Mouse (Mus musculus): ENCODE data around the gene Nfe2l1. TPM values are rescaled to one million over a fixed set of nuclear protein-coding genes. Genes with fewer than 3 reads are reported as not detected.
A peak's percentile ranks its signal among the peaks of the same experiment; 100 is the strongest.
"Not testable (repeated sequence)": the region's sequence is repeated elsewhere in the genome, so short reads cannot be mapped to it uniquely, and the experiment has no call there.

The Nfe2l1 gene
- polyA plus RNA-seq, 1 experiment from 2014 or later, result 72.8 TPM

GRCm38 (mm10) chr11:96788871-96789795 lies 40.6 kb downstream of the Nfe2l1 start, which contains the start of gene Cbx1:
TSS of gene Cbx1 (plus strand) at chr11:96789127.
- Histone ChIP-seq H3K4me3 (replicated peaks) (peak within 1 kb of the TSS; percentile 97), H3K36me3 (replicated peaks) (peaks cover 7% of the 10 kb centered on the region; the same call in 1 of the 2 replicates), H3K9me3 (no peaks in the 10 kb centered on the region), H3K9ac (peak within 1 kb of the TSS; percentile 97), H3K27me3 (no peaks in the 10 kb centered on the region), H3K27ac (peak within 1 kb of the TSS; percentile 99), H3K4me1 (peaks cover 34% of the 10 kb centered on the region), H3K4me2 (peak within 1 kb of the TSS; percentile 94)
- ATAC-seq (ENCODE audit: low FRiP score), result peak; percentile 99
- 1% methylated on average over 93 of the region's 93 CpGs for WGBS

GRCm38 (mm10) chr11:96786731-96787450 lies 42.9 kb downstream of the Nfe2l1 start:
- no peak for ATAC-seq (ENCODE audit: low FRiP score)
- H3K36me3 ChIP-seq (replicated peaks), result no peaks in the 10 kb centered on the region
- H3K27me3 ChIP-seq, result 0 out of 2 replicates have a peak, but pooled peaks cover 3% of the 10 kb centered on the region
- no peaks in the 10 kb centered on the region for H3K9me3 ChIP-seq
- no peak overlapping the region for H3K4me3 ChIP-seq (replicated peaks)
- 27% methylated on average over 9 of the region's 9 CpGs for WGBS
- no peak overlapping the region for H3K4me2 ChIP-seq
- H3K9ac ChIP-seq, result no peak overlapping the region
- peaks cover 19% of the 10 kb centered on the region for H3K4me1 ChIP-seq
- H3K27ac ChIP-seq, result no peak overlapping the region

GRCm38 (mm10) chr11:96784847-96785246 lies 44.9 kb downstream of the Nfe2l1 start:
- not testable (repeated sequence) for H3K9ac ChIP-seq; H3K4me1 ChIP-seq; H3K4me3 ChIP-seq (replicated peaks); H3K4me2 ChIP-seq; H3K36me3 ChIP-seq (replicated peaks); ATAC-seq (ENCODE audit: low FRiP score); H3K27ac ChIP-seq; H3K27me3 ChIP-seq; H3K9me3 ChIP-seq
- 11% methylated on average over 7 of the region's 7 CpGs for WGBS

GRCm38 (mm10) chr11:96781425-96781824 lies 48.3 kb downstream of the Nfe2l1 start:
- Histone ChIP-seq H3K4me2 (no peak overlapping the region), H3K9ac (no peak overlapping the region), H3K9me3 (no peaks in the 10 kb centered on the region), H3K4me1 (peaks cover 6% of the 10 kb centered on the region), H3K36me3 (replicated peaks) (no peaks in the 10 kb centered on the region), H3K4me3 (replicated peaks) (no peak overlapping the region), H3K27ac (no peak overlapping the region), H3K27me3 (0 out of 2 replicates have a peak, but pooled peaks cover 3% of the 10 kb centered on the region)
- 76% methylated on average over 2 of the region's 2 CpGs for WGBS
- ATAC-seq (ENCODE audit: low FRiP score), result no peak

GRCm38 (mm10) chr11:96780306-96780705 lies 49.5 kb downstream of the Nfe2l1 start:
- Histone ChIP-seq H3K27ac (no peak overlapping the region), H3K36me3 (replicated peaks) (no peaks in the 10 kb centered on the region), H3K4me2 (no peak overlapping the region), H3K9me3 (no peaks in the 10 kb centered on the region), H3K27me3 (0 out of 2 replicates have a peak, but pooled peaks cover 3% of the 10 kb centered on the region), H3K4me3 (replicated peaks) (no peak overlapping the region), H3K4me1 (peaks cover 15% of the 10 kb centered on the region), H3K9ac (no peak overlapping the region)
- no peak for ATAC-seq (ENCODE audit: low FRiP score)
- WGBS, result 76% methylated on average over 5 of the region's 5 CpGs

- 69% methylated on average over 10 of the region's 10 CpGs for WGBS
- Histone ChIP-seq H3K4me1 (peaks cover 15% of the 10 kb centered on the region), H3K9ac (peak overlapping the region; percentile 67; the same call in 1 of the 2 replicates), H3K4me3 (replicated peaks) (peak overlapping the region; percentile 74), H3K4me2 (peak overlapping the region; percentile 80), H3K27ac (peak overlapping the region; percentile 70)
- not testable (repeated sequence) for H3K9me3 ChIP-seq; ATAC-seq (ENCODE audit: low FRiP score); H3K36me3 ChIP-seq (replicated peaks); H3K27me3 ChIP-seq
Measured at GRCm38 (mm10) chr11:96778061-96778627, 51.6 kb downstream of the Nfe2l1 start.

GRCm38 (mm10) chr11:96776968-96777962 lies 52.5 kb downstream of the Nfe2l1 start, which contains the start of gene Snx11:
TSS of gene Snx11 (minus strand) at chr11:96777559.
- H3K9me3 ChIP-seq, result no peaks in the 10 kb centered on the region
- H3K27me3 ChIP-seq, result no peaks in the 10 kb centered on the region
- peak within 1 kb of the TSS; percentile 74 for H3K4me3 ChIP-seq (replicated peaks)
- peaks cover 11% of the 10 kb centered on the region for H3K36me3 ChIP-seq (replicated peaks)
- H3K4me1 ChIP-seq, result peaks cover 15% of the 10 kb centered on the region
- peak within 1 kb of the TSS; percentile 80 for H3K4me2 ChIP-seq
- WGBS, result 2% methylated on average over 59 of the region's 59 CpGs
- peak; percentile 99 for ATAC-seq (ENCODE audit: low FRiP score)
- peak within 1 kb of the TSS; percentile 70 for H3K27ac ChIP-seq
- peak within 1 kb of the TSS; percentile 67 for H3K9ac ChIP-seq

GRCm38 (mm10) chr11:96776068-96776467 lies 53.7 kb downstream of the Nfe2l1 start:
- H3K9ac ChIP-seq, result peak overlapping the region; percentile 0; the same call in 1 of the 2 replicates
- no peaks in the 10 kb centered on the region for H3K9me3 ChIP-seq
- ATAC-seq (ENCODE audit: low FRiP score), result no peak
- peaks cover 15% of the 10 kb centered on the region for H3K4me1 ChIP-seq
- peak overlapping the region; percentile 74 for H3K4me3 ChIP-seq (replicated peaks)
- peak overlapping the region; percentile 80 for H3K4me2 ChIP-seq
- H3K27ac ChIP-seq, result no peak overlapping the region
- peaks cover 23% of the 10 kb centered on the region for H3K36me3 ChIP-seq (replicated peaks)
- no peaks in the 10 kb centered on the region for H3K27me3 ChIP-seq
- 55% methylated on average over 3 of the region's 3 CpGs for WGBS

GRCm38 (mm10) chr11:96775665-96776064 lies 54.1 kb downstream of the Nfe2l1 start:
- no peak for ATAC-seq (ENCODE audit: low FRiP score)
- Histone ChIP-seq H3K27ac (no peak overlapping the region), H3K9ac (no peak overlapping the region), H3K27me3 (no peaks in the 10 kb centered on the region), H3K4me2 (no peak overlapping the region), H3K4me3 (replicated peaks) (no peak overlapping the region), H3K9me3 (no peaks in the 10 kb centered on the region), H3K36me3 (replicated peaks) (peaks cover 27% of the 10 kb centered on the region), H3K4me1 (peaks cover 15% of the 10 kb centered on the region)
- WGBS, result 78% methylated on average over 7 of the region's 7 CpGs

GRCm38 (mm10) chr11:96775063-96775462 lies 54.7 kb downstream of the Nfe2l1 start:
- peaks cover 33% of the 10 kb centered on the region for H3K36me3 ChIP-seq (replicated peaks)
- no peaks in the 10 kb centered on the region for H3K27me3 ChIP-seq
- H3K4me2 ChIP-seq, result no peak overlapping the region
- H3K9ac ChIP-seq, result no peak overlapping the region
- H3K4me3 ChIP-seq (replicated peaks), result no peak overlapping the region
- H3K9me3 ChIP-seq, result no peaks in the 10 kb centered on the region
- peaks cover 15% of the 10 kb centered on the region for H3K4me1 ChIP-seq
- no peak overlapping the region for H3K27ac ChIP-seq
- ATAC-seq (ENCODE audit: low FRiP score), result no peak
- 84% methylated on average over 8 of the region's 8 CpGs for WGBS

GRCm38 (mm10) chr11:96774536-96774935 lies 55.2 kb downstream of the Nfe2l1 start:
- WGBS, result 88% methylated on average over 3 of the region's 3 CpGs
- Histone ChIP-seq H3K36me3 (replicated peaks) (peaks cover 38% of the 10 kb centered on the region), H3K9ac (no peak overlapping the region), H3K4me3 (replicated peaks) (no peak overlapping the region), H3K9me3 (no peaks in the 10 kb centered on the region), H3K4me2 (no peak overlapping the region), H3K27ac (no peak overlapping the region), H3K27me3 (no peaks in the 10 kb centered on the region), H3K4me1 (peaks cover 15% of the 10 kb centered on the region)
- no peak for ATAC-seq (ENCODE audit: low FRiP score)

Measured in forebrain, embryonic 12.5 days (tissue).